Mouse (Mus musculus) heart, embryonic 10.5 days (tissue): ENCODE data around the gene Ccdc90b. TPM values are rescaled to one million over a fixed set of nuclear protein-coding genes. Genes with fewer than 3 reads are reported as not detected.

Experiments used
- DNase-seq: peaks from one replicate; pipeline ENCODE4 v3.0.0-alpha.2; 2017; ENCODE audit warnings: low spot score
- H3K27ac ChIP-seq: fragments of 300-500 bp; sonication (generic); 2 replicates; pipeline ENCODE4 v1.5.1; 2016; ENCODE audit warnings: mild to moderate bottlenecking
- H3K27me3 ChIP-seq: fragments of 300-500 bp; sonication (generic); 2 replicates; pipeline ENCODE4 v1.6.1; 2016; ENCODE audit warnings: mild to moderate bottlenecking; ENCODE audit not compliant: poor library complexity, insufficient read depth, severe bottlenecking
- H3K36me3 ChIP-seq: fragments of 300-500 bp; sonication (generic); 2 replicates; pipeline ENCODE4 v1.6.1; 2016; ENCODE audit warnings: mild to moderate bottlenecking, moderate library complexity
- H3K4me1 ChIP-seq: fragments of 300-500 bp; sonication (generic); 2 replicates; pipeline ENCODE4 v1.6.1; 2016; ENCODE audit warnings: mild to moderate bottlenecking
- H3K4me3 ChIP-seq: fragments of 300-500 bp; sonication (generic); 2 replicates; pipeline ENCODE4 v1.5.1; 2016; ENCODE audit warnings: mild to moderate bottlenecking, moderate library complexity
- H3K9me3 ChIP-seq: fragments of 300-500 bp; sonication (generic); 2 replicates; pipeline ENCODE4 v1.6.1; 2016; ENCODE audit warnings: mild to moderate bottlenecking, moderate library complexity
- WGBS: fragments of 180-500 bp; shearing (Covaris S2); methylation state at CpG from one replicate; pipeline ENCODE4 v1.1.7; 2016; 5-methylcytosine and 5-hydroxymethylcytosine counted together
- polyA plus RNA-seq: library from polyadenylated mRNA; unstranded; fragments of >200 nt; fragmentation: Nextera tagmentation; extraction: Ambion mirVana; gene quantifications from 2 replicates; pipeline ENCODE4 v1.2.1, GENCODE M21; 2016

The Ccdc90b gene
- polyA plus RNA-seq: 49.4 and 49.6 TPM in 2 replicates

GRCm38 (mm10) chr7:92560986-92561876, at the start of gene Ccdc90b:
Gene Ccdc90b (plus strand): TSS chr7:92561149.
- Histone ChIP-seq H3K4me3 (peak within 1 kb of the TSS; percentile 84), H3K27ac (peak within 1 kb of the TSS; percentile 94), H3K36me3 (peaks cover 6% of the 10 kb centered on the region; the same call in 1 of the 2 replicates), H3K27me3 (no peaks in the 10 kb centered on the region), H3K4me1 (no peaks in the 10 kb centered on the region), H3K9me3 (no peaks in the 10 kb centered on the region)
- peak; percentile 96 for DNase-seq
- under 1% methylated on average over 60 of the region's 60 CpGs for WGBS

- Histone ChIP-seq H3K9me3 (no peaks in the 10 kb centered on the region), H3K27me3 (no peaks in the 10 kb centered on the region), H3K4me3 (no peak overlapping the region), H3K4me1 (no peaks in the 10 kb centered on the region), H3K36me3 (no peaks in the 10 kb centered on the region), H3K27ac (no peak overlapping the region)
- 57% methylated on average over 3 of the region's 3 CpGs for WGBS
- no peak for DNase-seq
Observed at GRCm38 (mm10) chr7:92520397-92520796, 40.6 kb upstream of the Ccdc90b start.

- H3K9me3 ChIP-seq: no peaks in the 10 kb centered on the region
- no peak overlapping the region for H3K27ac ChIP-seq
- H3K4me1 ChIP-seq: no peaks in the 10 kb centered on the region
- no peak for DNase-seq
- H3K27me3 ChIP-seq: no peaks in the 10 kb centered on the region
- H3K36me3 ChIP-seq: no peaks in the 10 kb centered on the region
- H3K4me3 ChIP-seq: no peak overlapping the region
- WGBS: 36% methylated on average over 4 of the region's 4 CpGs
Observed at GRCm38 (mm10) chr7:92520820-92521219, 40.1 kb upstream of the Ccdc90b start.

- WGBS: 81% methylated on average over 4 of the region's 4 CpGs
Observed at GRCm38 (mm10) chr7:92529245-92529644, 31.7 kb upstream of the Ccdc90b start.

GRCm38 (mm10) chr7:92532351-92533036, 28.5 kb upstream of the Ccdc90b start:
- WGBS: 70% methylated on average over 6 of the region's 6 CpGs
- Histone ChIP-seq H3K36me3 (no peaks in the 10 kb centered on the region), H3K9me3 (no peaks in the 10 kb centered on the region), H3K27ac (no peak overlapping the region), H3K4me3 (no peak overlapping the region), H3K27me3 (no peaks in the 10 kb centered on the region), H3K4me1 (no peaks in the 10 kb centered on the region)
- DNase-seq: no peak

More at GRCm38 (mm10) chr7:92529245-92529644, 31.7 kb upstream of the Ccdc90b start:
- Histone ChIP-seq H3K4me3 (no peak overlapping the region), H3K4me1 (no peaks in the 10 kb centered on the region), H3K9me3 (no peaks in the 10 kb centered on the region), H3K27ac (no peak overlapping the region), H3K27me3 (no peaks in the 10 kb centered on the region), H3K36me3 (no peaks in the 10 kb centered on the region)
- DNase-seq: no peak

- no peak overlapping the region for H3K27ac ChIP-seq
- H3K4me1 ChIP-seq: no peaks in the 10 kb centered on the region
- WGBS: 67% methylated on average over 2 of the region's 2 CpGs
- H3K36me3 ChIP-seq: no peaks in the 10 kb centered on the region
- H3K4me3 ChIP-seq: no peak overlapping the region
- DNase-seq: no peak
- no peaks in the 10 kb centered on the region for H3K9me3 ChIP-seq
- H3K27me3 ChIP-seq: no peaks in the 10 kb centered on the region
Observed at GRCm38 (mm10) chr7:92546763-92547162, 14.2 kb upstream of the Ccdc90b start.

- H3K27ac ChIP-seq: no peak overlapping the region
- no peak overlapping the region for H3K4me3 ChIP-seq
- H3K36me3 ChIP-seq: no peaks in the 10 kb centered on the region
- no peak for DNase-seq
- WGBS: 85% methylated on average over 6 of the region's 6 CpGs
- H3K9me3 ChIP-seq: no peaks in the 10 kb centered on the region
- no peaks in the 10 kb centered on the region for H3K27me3 ChIP-seq
- no peaks in the 10 kb centered on the region for H3K4me1 ChIP-seq
Observed at GRCm38 (mm10) chr7:92550248-92550989, 10.5 kb upstream of the Ccdc90b start.

- H3K9me3 ChIP-seq: no peaks in the 10 kb centered on the region
- WGBS: 49% methylated on average over 4 of the region's 4 CpGs
- no peaks in the 10 kb centered on the region for H3K4me1 ChIP-seq
- DNase-seq: no peak
- H3K4me3 ChIP-seq: no peak overlapping the region
- H3K36me3 ChIP-seq: no peaks in the 10 kb centered on the region
- H3K27ac ChIP-seq: no peak overlapping the region
- H3K27me3 ChIP-seq: no peaks in the 10 kb centered on the region
Observed at GRCm38 (mm10) chr7:92550990-92551392, 10.0 kb upstream of the Ccdc90b start.

- Histone ChIP-seq H3K9me3 (no peaks in the 10 kb centered on the region), H3K27ac (no peak overlapping the region), H3K4me3 (no peak overlapping the region), H3K4me1 (no peaks in the 10 kb centered on the region), H3K27me3 (no peaks in the 10 kb centered on the region), H3K36me3 (no peaks in the 10 kb centered on the region)
- no peak for DNase-seq
- WGBS: 81% methylated on average over 2 of the region's 2 CpGs
Observed at GRCm38 (mm10) chr7:92558744-92559143, 2.2 kb upstream of the Ccdc90b start.

- WGBS: 90% methylated on average over 1 of the region's 1 CpGs
- Histone ChIP-seq H3K27ac (no peak overlapping the region), H3K27me3 (no peaks in the 10 kb centered on the region), H3K36me3 (peaks cover 15% of the 10 kb centered on the region), H3K4me3 (no peak overlapping the region), H3K4me1 (no peaks in the 10 kb centered on the region), H3K9me3 (no peaks in the 10 kb centered on the region)
- DNase-seq: no peak
Observed at GRCm38 (mm10) chr7:92566775-92567174, 5.8 kb downstream of the Ccdc90b start.

GRCm38 (mm10) chr7:92580491-92581207, 19.7 kb downstream of the Ccdc90b start:
- no peak for DNase-seq
- Histone ChIP-seq H3K4me3 (no peak overlapping the region), H3K4me1 (no peaks in the 10 kb centered on the region), H3K27ac (no peak overlapping the region), H3K27me3 (no peaks in the 10 kb centered on the region), H3K9me3 (no peaks in the 10 kb centered on the region), H3K36me3 (peaks cover 26% of the 10 kb centered on the region)
- 89% methylated on average over 5 of the region's 5 CpGs for WGBS

- 88% methylated on average over 7 of the region's 7 CpGs for WGBS
Observed at GRCm38 (mm10) chr7:92583567-92583966, 22.6 kb downstream of the Ccdc90b start.

More at GRCm38 (mm10) chr7:92583567-92583966, 22.6 kb downstream of the Ccdc90b start:
- Histone ChIP-seq H3K9me3 (no peaks in the 10 kb centered on the region), H3K36me3 (peaks cover 16% of the 10 kb centered on the region), H3K4me1 (no peaks in the 10 kb centered on the region), H3K27ac (no peak overlapping the region), H3K4me3 (no peak overlapping the region), H3K27me3 (no peaks in the 10 kb centered on the region)
- DNase-seq: no peak
